Mouse (Mus musculus): Measurements from ENCODE around the gene Zfp422.

DNA sequence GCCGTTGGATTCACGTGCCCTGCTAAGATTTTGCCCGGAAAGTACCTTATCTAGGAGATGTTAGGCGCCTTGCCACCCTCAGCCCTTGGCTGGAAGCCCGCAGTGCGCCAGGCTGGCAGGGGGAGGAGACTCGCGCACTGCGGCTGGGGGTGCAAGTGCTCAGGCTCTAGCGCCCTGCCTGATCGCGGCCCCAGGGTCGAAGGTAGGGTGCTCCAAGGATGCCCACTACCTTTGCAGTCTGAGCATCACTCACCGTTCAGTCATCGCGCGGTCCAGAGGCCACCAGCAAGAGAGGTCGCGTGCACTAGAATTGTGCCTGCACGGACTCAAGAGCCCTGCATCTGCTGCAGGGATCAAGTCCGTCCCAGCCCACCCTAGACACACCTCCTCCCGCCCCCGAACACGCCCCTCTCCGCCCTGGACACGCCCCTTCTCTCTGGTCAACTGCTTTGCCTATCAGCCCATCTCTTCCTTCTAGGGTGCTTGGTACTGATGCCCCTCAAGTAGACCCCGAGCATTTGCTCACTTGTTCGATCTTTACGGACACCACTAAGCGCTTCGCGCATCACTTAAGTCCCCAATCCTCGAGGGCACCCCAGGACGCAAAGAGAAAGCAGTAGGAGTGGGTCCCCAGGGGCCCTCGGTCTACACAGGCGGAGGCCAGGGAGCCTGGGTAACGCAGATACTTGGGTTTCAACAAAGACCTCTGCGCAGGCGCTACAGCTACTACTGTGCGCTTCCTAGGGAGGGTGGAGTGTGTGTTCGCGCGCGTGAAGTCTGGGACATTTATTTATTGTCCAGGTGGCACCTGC is 44.9 kb upstream of the Zfp422 start, which contains the start of gene Rassf4:
- TF ChIP-seq CTCF (conservative IDR thresholded peaks at IDR 0.05; ENCODE audit: low read length) (no peak), POU5F1 (IDR thresholded peaks at IDR 0.05; ENCODE audit: borderline replicate concordance, low read length) (no peak), NANOG (IDR thresholded peaks at IDR 0.05; ENCODE audit: borderline replicate concordance, low read length) (no peak)

All from E14TG2a.4 (cell line).